Mouse (Mus musculus): ENCODE results near the gene Wdr37.
"Not testable (repeated sequence)": the region's sequence is repeated elsewhere in the genome, so short reads cannot be mapped to it uniquely, and the experiment has no call there.

The Wdr37 gene

GRCm38 (mm10) chr13:8871314-8871962 lies at the start of gene Wdr37:
TSS of gene Wdr37 (minus strand) at chr13:8871909.
- DNase-seq (ENCODE audit: low read depth, low spot score): no peak

- not testable (repeated sequence) for DNase-seq (ENCODE audit: low read depth, low spot score)
Measured at GRCm38 (mm10) chr13:8913890-8914289, 42.2 kb upstream of the Wdr37 start.

- DNase-seq (ENCODE audit: low read depth, low spot score): not testable (repeated sequence)
Measured at GRCm38 (mm10) chr13:8905986-8906385, 34.3 kb upstream of the Wdr37 start.

GRCm38 (mm10) chr13:8888603-8889002 lies 16.9 kb upstream of the Wdr37 start:
- DNase-seq (ENCODE audit: low read depth, low spot score): peak; percentile 23

- DNase-seq (ENCODE audit: low read depth, low spot score): no peak
Measured at GRCm38 (mm10) chr13:8886185-8886560, 14.5 kb upstream of the Wdr37 start.

- DNase-seq (ENCODE audit: low read depth, low spot score): peak; percentile 96
Measured at GRCm38 (mm10) chr13:8885445-8886184, 13.9 kb upstream of the Wdr37 start, which contains the start of gene Idi1. TSS of gene Idi1 (plus strand) at chr13:8885501.

GRCm38 (mm10) chr13:8883870-8884269 lies 12.2 kb upstream of the Wdr37 start:
- DNase-seq (ENCODE audit: low read depth, low spot score): not testable (repeated sequence)

GRCm38 (mm10) chr13:8881611-8882010 lies 9.9 kb upstream of the Wdr37 start:
- DNase-seq (ENCODE audit: low read depth, low spot score): no peak

- DNase-seq (ENCODE audit: low read depth, low spot score): no peak
Measured at GRCm38 (mm10) chr13:8873776-8874175, 2.1 kb upstream of the Wdr37 start.

GRCm38 (mm10) chr13:8870510-8871313 lies 997 bp downstream of the Wdr37 start:
- peak; percentile 93 for DNase-seq (ENCODE audit: low read depth, low spot score)

GRCm38 (mm10) chr13:8870160-8870509 lies 1.6 kb downstream of the Wdr37 start:
- no peak for DNase-seq (ENCODE audit: low read depth, low spot score)

GRCm38 (mm10) chr13:8869578-8870157 lies 2.0 kb downstream of the Wdr37 start:
- DNase-seq (ENCODE audit: low read depth, low spot score): no peak

- no peak for DNase-seq (ENCODE audit: low read depth, low spot score)
Measured at GRCm38 (mm10) chr13:8866612-8867011, 5.1 kb downstream of the Wdr37 start.

GRCm38 (mm10) chr13:8864990-8865389 lies 6.7 kb downstream of the Wdr37 start:
- DNase-seq (ENCODE audit: low read depth, low spot score): no peak

GRCm38 (mm10) chr13:8860861-8861260 lies 10.8 kb downstream of the Wdr37 start:
- DNase-seq (ENCODE audit: low read depth, low spot score): no peak

GRCm38 (mm10) chr13:8858453-8858852 lies 13.3 kb downstream of the Wdr37 start:
- no peak for DNase-seq (ENCODE audit: low read depth, low spot score)

GRCm38 (mm10) chr13:8854769-8855168 lies 16.9 kb downstream of the Wdr37 start:
- DNase-seq (ENCODE audit: low read depth, low spot score): no peak

- no peak for DNase-seq (ENCODE audit: low read depth, low spot score)
Measured at GRCm38 (mm10) chr13:8853424-8853823, 18.3 kb downstream of the Wdr37 start.

- DNase-seq (ENCODE audit: low read depth, low spot score): peak; percentile 12
Measured at GRCm38 (mm10) chr13:8849311-8849710, 22.4 kb downstream of the Wdr37 start.

GRCm38 (mm10) chr13:8847702-8848101 lies 24.0 kb downstream of the Wdr37 start:
- DNase-seq (ENCODE audit: low read depth, low spot score): no peak

- DNase-seq (ENCODE audit: low read depth, low spot score): no peak
Measured at GRCm38 (mm10) chr13:8842273-8842672, 29.4 kb downstream of the Wdr37 start.

GRCm38 (mm10) chr13:8841846-8842245 lies 29.9 kb downstream of the Wdr37 start:
- DNase-seq (ENCODE audit: low read depth, low spot score): not testable (repeated sequence)
